Mouse (Mus musculus) erythroblast, embryonic 14.5 days (primary cell): ENCODE results near the gene Arhgdig. TPM values are rescaled to one million over a fixed set of nuclear protein-coding genes. Genes with fewer than 3 reads are reported as not detected.
"Not testable (repeated sequence)": the region's sequence is repeated elsewhere in the genome, so short reads cannot be mapped to it uniquely, and the experiment has no call there.

Source experiments
- H3K27me3 ChIP-seq: 2 replicates; pipeline ENCODE4 v1.6.1; 2012; ENCODE audit warnings: inconsistent platforms; ENCODE audit not compliant: control insufficient read depth
- H3K36me3 ChIP-seq: 2 replicates; pipeline ENCODE4 v1.6.1; 2012; ENCODE audit warnings: mild to moderate bottlenecking, inconsistent platforms; ENCODE audit not compliant: control insufficient read depth
- H3K4me1 ChIP-seq: 2 replicates; pipeline ENCODE4 v1.6.1; 2012; ENCODE audit warnings: inconsistent platforms; ENCODE audit not compliant: control insufficient read depth
- H3K4me3 ChIP-seq: replicated peaks from 2 replicates; pipeline ENCODE3; 2012; ENCODE audit warnings: moderate library complexity, mild to moderate bottlenecking, inconsistent platforms
- H3K9me3 ChIP-seq: 2 replicates; pipeline ENCODE4 v1.6.1; 2012; ENCODE audit warnings: low read length, inconsistent platforms, mixed read lengths; ENCODE audit not compliant: control insufficient read depth
- GATA1 ChIP-seq: IDR thresholded peaks from 2 replicates; pipeline ENCODE4 v1.6.1; 2012; ENCODE audit warnings: low read length, inconsistent platforms, mixed read lengths
- TAL1 ChIP-seq: IDR thresholded peaks from 3 replicates; pipeline ENCODE4 v1.6.1; 2012; ENCODE audit warnings: low read length, inconsistent platforms, mixed read lengths
- polyA plus RNA-seq: library from polyadenylated mRNA; stranded (reverse); fragments of >175 nt; gene quantifications from 2 replicates; pipeline ENCODE4 v1.2.3, GENCODE M21; 2012

Arhgdig gene
- polyA plus RNA-seq, 1 experiment: 5.1 TPM

- peaks cover 82% of the 10 kb centered on the region for H3K4me1 ChIP-seq
- H3K9me3 ChIP-seq: no peaks in the 10 kb centered on the region
- H3K4me3 ChIP-seq: peak within 1 kb of the TSS; percentile 67
- peaks cover 48% of the 10 kb centered on the region for H3K36me3 ChIP-seq
- H3K27me3 ChIP-seq: peaks cover 36% of the 10 kb centered on the region
- TF ChIP-seq GATA1 (peak; percentile 64), TAL1 (peak; percentile 45; the same call in 1 of the 3 replicates)
Observed at GRCm38 (mm10) chr17:26198892-26199291, 8.7 kb downstream of the Arhgdig start, which contains the start of gene Pdia2. Gene Pdia2, minus strand, starts transcription at chr17:26199087.

GRCm38 (mm10) chr17:26192481-26193190, 14.9 kb downstream of the Arhgdig start:
- Histone ChIP-seq H3K27me3 (no peaks in the 10 kb centered on the region), H3K36me3 (peaks cover 95% of the 10 kb centered on the region), H3K4me3 (no peak overlapping the region), H3K4me1 (peaks cover 20% of the 10 kb centered on the region), H3K9me3 (no peaks in the 10 kb centered on the region)
- TF ChIP-seq TAL1 (no peak), GATA1 (no peak)

- H3K4me3 ChIP-seq, H3K4me1 ChIP-seq, H3K9me3 ChIP-seq, H3K27me3 ChIP-seq: not testable (repeated sequence)
- peaks cover 94% of the 10 kb centered on the region for H3K36me3 ChIP-seq
Observed at GRCm38 (mm10) chr17:26191486-26191885, 16.1 kb downstream of the Arhgdig start.

GRCm38 (mm10) chr17:26188091-26188805, 19.3 kb downstream of the Arhgdig start:
- no peaks in the 10 kb centered on the region for H3K27me3 ChIP-seq
- H3K4me1 ChIP-seq: no peaks in the 10 kb centered on the region
- no peak for TF ChIP-seq GATA1
- no peak for TF ChIP-seq TAL1
- peaks cover 92% of the 10 kb centered on the region for H3K36me3 ChIP-seq
- no peaks in the 10 kb centered on the region for H3K9me3 ChIP-seq
- H3K4me3 ChIP-seq: no peak overlapping the region

GRCm38 (mm10) chr17:26187592-26187991, 20.0 kb downstream of the Arhgdig start:
- no peaks in the 10 kb centered on the region for H3K9me3 ChIP-seq
- H3K27me3 ChIP-seq: no peaks in the 10 kb centered on the region
- H3K36me3 ChIP-seq: peaks cover 92% of the 10 kb centered on the region
- H3K4me1 ChIP-seq: no peaks in the 10 kb centered on the region
- no peak overlapping the region for H3K4me3 ChIP-seq
- TF ChIP-seq TAL1 (no peak), GATA1 (no peak)

GRCm38 (mm10) chr17:26181179-26181578, 26.4 kb downstream of the Arhgdig start:
- H3K27me3 ChIP-seq: no peaks in the 10 kb centered on the region
- H3K4me3 ChIP-seq: no peak overlapping the region
- no peaks in the 10 kb centered on the region for H3K4me1 ChIP-seq
- peaks cover 55% of the 10 kb centered on the region for H3K36me3 ChIP-seq
- H3K9me3 ChIP-seq: no peaks in the 10 kb centered on the region
- TF ChIP-seq TAL1 (no peak), GATA1 (no peak)

GRCm38 (mm10) chr17:26178611-26179010, 29.0 kb downstream of the Arhgdig start:
- no peak overlapping the region for H3K4me3 ChIP-seq
- no peaks in the 10 kb centered on the region for H3K27me3 ChIP-seq
- H3K36me3 ChIP-seq: peaks cover 52% of the 10 kb centered on the region
- no peak for TF ChIP-seq GATA1
- no peak for TF ChIP-seq TAL1
- H3K4me1 ChIP-seq: no peaks in the 10 kb centered on the region
- H3K9me3 ChIP-seq: no peaks in the 10 kb centered on the region

GRCm38 (mm10) chr17:26175248-26175647, 32.3 kb downstream of the Arhgdig start:
- peaks cover 39% of the 10 kb centered on the region for H3K36me3 ChIP-seq
- H3K9me3 ChIP-seq, H3K4me1 ChIP-seq, H3K27me3 ChIP-seq, H3K4me3 ChIP-seq: not testable (repeated sequence)

GRCm38 (mm10) chr17:26168039-26168438, 39.5 kb downstream of the Arhgdig start:
- H3K4me1 ChIP-seq: peaks cover 5% of the 10 kb centered on the region; the same call in 1 of the 2 replicates
- H3K4me3 ChIP-seq: no peak overlapping the region
- H3K36me3 ChIP-seq: peaks cover 23% of the 10 kb centered on the region
- no peaks in the 10 kb centered on the region for H3K27me3 ChIP-seq
- TF ChIP-seq GATA1: no peak
- no peak for TF ChIP-seq TAL1
- H3K9me3 ChIP-seq: no peaks in the 10 kb centered on the region

GRCm38 (mm10) chr17:26162736-26163135, 44.9 kb downstream of the Arhgdig start:
- no peaks in the 10 kb centered on the region for H3K9me3 ChIP-seq
- no peaks in the 10 kb centered on the region for H3K27me3 ChIP-seq
- no peaks in the 10 kb centered on the region for H3K4me1 ChIP-seq
- peaks cover 15% of the 10 kb centered on the region for H3K36me3 ChIP-seq
- no peak overlapping the region for H3K4me3 ChIP-seq
- TF ChIP-seq TAL1: no peak
